Mouse (Mus musculus) ES-Bruce4 (cell line): ENCODE data around the gene Slc1a7. TPM values are rescaled to one million over a fixed set of nuclear protein-coding genes. Genes with fewer than 3 reads are reported as not detected.

Experiments used
- H3K27ac ChIP-seq: 2 replicates; pipeline ENCODE4 v1.5.1; 2012; ENCODE audit warnings: low read length, inconsistent platforms; ENCODE audit not compliant: insufficient read depth
- H3K27me3 ChIP-seq: 2 replicates; pipeline ENCODE4 v1.6.1; 2012; ENCODE audit warnings: mild to moderate bottlenecking, low read length, inconsistent platforms; ENCODE audit not compliant: control insufficient read depth, poor library complexity, insufficient read depth, severe bottlenecking
- H3K36me3 ChIP-seq: 2 replicates; pipeline ENCODE4 v1.6.1; 2012; ENCODE audit warnings: inconsistent platforms, mild to moderate bottlenecking, low read length, moderate library complexity; ENCODE audit not compliant: control insufficient read depth, poor library complexity, insufficient read depth, severe bottlenecking
- H3K4me1 ChIP-seq: one replicate; pipeline ENCODE4 v1.8.1; 2011; ENCODE audit warnings: low read length; ENCODE audit not compliant: control insufficient read depth, insufficient read depth
- H3K4me3 ChIP-seq: 2 replicates; pipeline ENCODE4 v1.5.1; 2011; ENCODE audit warnings: low read depth, mild to moderate bottlenecking, low read length
- H3K9ac ChIP-seq: 2 replicates; pipeline ENCODE4 v1.6.1; 2012; ENCODE audit warnings: low read depth, mild to moderate bottlenecking, inconsistent platforms; ENCODE audit not compliant: poor library complexity, severe bottlenecking
- H3K9me3 ChIP-seq: replicated peaks from 2 replicates; pipeline ENCODE4 v1.6.1; 2012; ENCODE audit warnings: mild to moderate bottlenecking, low read length, inconsistent platforms; ENCODE audit not compliant: control insufficient read depth, poor library complexity, insufficient read depth, severe bottlenecking
- CTCF ChIP-seq: IDR thresholded peaks from one replicate; pipeline ENCODE4 v1.8.1; 2011; ENCODE audit warnings: low read depth, low read length
- EP300 ChIP-seq: IDR thresholded peaks from 2 replicates; pipeline ENCODE4 v1.6.1; 2011; ENCODE audit warnings: low read depth, low read length; ENCODE audit not compliant: insufficient read depth
- POLR2A ChIP-seq: IDR thresholded peaks from one replicate; pipeline ENCODE4 v1.8.1; 2011; ENCODE audit warnings: low read length; ENCODE audit not compliant: insufficient read depth
- polyA plus RNA-seq: library from polyadenylated mRNA; stranded (reverse); fragments of >200 nt; gene quantifications from 2 replicates; pipeline ENCODE4 v1.2.4, GENCODE M21; 2011; ENCODE audit warnings: low read depth; ENCODE audit not compliant: missing spikeins, insufficient read depth, insufficient read length

The Slc1a7 gene
- polyA plus RNA-seq, 1 experiment = 0.19 TPM

- Histone ChIP-seq H3K9ac (no peak overlapping the region), H3K4me3 (no peak overlapping the region)
- TF ChIP-seq CTCF (no peak), EP300 (no peak), POLR2A (no peak)
These were observed 68.9 kb downstream of the Slc1a7 start for GRCm38 (mm10) chr4:108037027-108037426.

GRCm38 (mm10) chr4:108045136-108046107 lies 77.3 kb downstream of the Slc1a7 start:
- H3K9ac ChIP-seq = no peak overlapping the region
- H3K4me3 ChIP-seq = no peak overlapping the region

More at GRCm38 (mm10) chr4:108037027-108037426, 68.9 kb downstream of the Slc1a7 start:
- H3K27me3 ChIP-seq = 0 out of 2 replicates have a peak, but pooled peaks cover 2% of the 10 kb centered on the region
- no peaks in the 10 kb centered on the region for H3K36me3 ChIP-seq
- no peak overlapping the region for H3K27ac ChIP-seq
- H3K9me3 ChIP-seq = no peaks in the 10 kb centered on the region
- no peaks in the 10 kb centered on the region for H3K4me1 ChIP-seq

DNA sequence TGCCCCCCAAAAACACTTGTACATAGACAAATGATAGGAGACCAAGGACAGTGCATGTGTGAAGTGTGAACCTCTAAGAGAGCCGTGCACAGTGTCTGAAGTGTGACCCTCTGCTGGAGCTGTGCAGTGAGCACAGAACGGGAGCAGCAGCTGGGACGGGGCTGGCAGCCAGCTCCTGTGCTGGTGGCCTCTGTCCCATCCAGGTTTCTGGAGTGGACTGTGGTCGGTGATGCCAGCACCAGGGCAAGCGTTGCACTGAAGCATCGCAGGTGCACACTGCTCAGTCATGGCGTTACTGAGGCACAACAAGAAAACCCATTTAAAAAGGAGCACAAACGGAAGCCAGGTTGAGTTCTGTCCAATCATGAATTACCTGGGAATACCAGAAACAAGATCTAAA lies 78.0 kb downstream of the Slc1a7 start:
- H3K4me3 ChIP-seq = no peak overlapping the region
- no peaks in the 10 kb centered on the region for H3K27me3 ChIP-seq
- H3K36me3 ChIP-seq = peaks cover 8% of the 10 kb centered on the region; the same call in 1 of the 2 replicates
- no peaks in the 10 kb centered on the region for H3K9me3 ChIP-seq
- no peak overlapping the region for H3K9ac ChIP-seq
- TF ChIP-seq CTCF (no peak), EP300 (no peak), POLR2A (no peak)
- H3K27ac ChIP-seq = no peak overlapping the region
- H3K4me1 ChIP-seq = no peaks in the 10 kb centered on the region

More at GRCm38 (mm10) chr4:108045136-108046107, 77.3 kb downstream of the Slc1a7 start:
- Histone ChIP-seq H3K27me3 (no peaks in the 10 kb centered on the region), H3K36me3 (peaks cover 8% of the 10 kb centered on the region; the same call in 1 of the 2 replicates), H3K27ac (no peak overlapping the region), H3K4me1 (no peaks in the 10 kb centered on the region), H3K9me3 (no peaks in the 10 kb centered on the region)
- no peak for TF ChIP-seq EP300
- TF ChIP-seq CTCF = no peak
- no peak for TF ChIP-seq POLR2A

- TF ChIP-seq POLR2A (no peak), EP300 (no peak), CTCF (no peak)
- no peak overlapping the region for H3K4me3 ChIP-seq
- H3K9me3 ChIP-seq = no peaks in the 10 kb centered on the region
- no peaks in the 10 kb centered on the region for H3K27me3 ChIP-seq
- H3K4me1 ChIP-seq = no peaks in the 10 kb centered on the region
- H3K9ac ChIP-seq = no peak overlapping the region
- peaks cover 5% of the 10 kb centered on the region for H3K36me3 ChIP-seq
- no peak overlapping the region for H3K27ac ChIP-seq
These were observed 83.6 kb downstream of the Slc1a7 start for GRCm38 (mm10) chr4:108051687-108052274.

DNA sequence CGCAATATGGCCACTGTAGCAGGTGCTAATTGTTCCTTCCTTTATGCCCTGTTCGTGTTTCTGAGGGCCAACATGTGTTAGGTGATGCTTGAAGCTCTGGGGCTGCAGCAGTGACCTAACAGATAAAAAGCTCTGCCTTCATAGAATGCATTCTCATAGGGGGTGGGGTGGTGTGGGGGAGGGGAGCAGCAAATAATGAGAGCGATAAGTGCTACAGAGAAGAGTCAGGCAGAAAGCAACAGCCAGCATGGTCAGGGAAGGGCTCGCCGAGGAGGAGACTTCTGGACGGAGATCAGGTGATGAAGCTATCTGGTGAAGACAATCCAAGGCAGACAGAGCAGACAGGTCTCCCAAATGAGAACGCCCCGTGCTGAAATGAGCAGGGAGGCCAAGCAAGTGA lies 84.5 kb downstream of the Slc1a7 start:
- no peaks in the 10 kb centered on the region for H3K4me1 ChIP-seq
- no peaks in the 10 kb centered on the region for H3K9me3 ChIP-seq
- no peak overlapping the region for H3K27ac ChIP-seq
- H3K4me3 ChIP-seq = no peak overlapping the region
- TF ChIP-seq POLR2A = no peak
- no peak for TF ChIP-seq CTCF
- TF ChIP-seq EP300 = no peak
- no peak overlapping the region for H3K9ac ChIP-seq
- H3K36me3 ChIP-seq = peaks cover 3% of the 10 kb centered on the region
- no peaks in the 10 kb centered on the region for H3K27me3 ChIP-seq

DNA sequence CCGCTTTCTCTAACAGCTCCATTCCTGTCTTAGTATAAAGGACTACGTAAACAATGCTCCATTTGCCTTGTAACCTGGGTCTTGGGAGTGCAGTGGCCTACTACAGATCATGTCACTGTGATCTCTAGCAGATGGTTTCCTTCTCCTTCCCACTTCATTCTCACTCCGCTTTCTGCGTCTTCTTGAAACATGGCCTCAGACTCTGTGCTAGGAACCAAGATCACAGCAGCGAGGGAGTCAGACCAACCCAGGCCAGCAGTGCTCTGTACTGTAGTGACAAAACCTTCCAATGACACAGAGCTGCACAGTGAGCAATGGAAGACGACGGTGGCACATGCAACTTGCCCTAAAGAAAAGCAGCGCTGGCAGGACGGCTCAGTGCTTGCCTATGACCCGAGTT lies 87.7 kb downstream of the Slc1a7 start:
- no peaks in the 10 kb centered on the region for H3K4me1 ChIP-seq
- no peak overlapping the region for H3K9ac ChIP-seq
- H3K9me3 ChIP-seq = no peaks in the 10 kb centered on the region
- no peak overlapping the region for H3K4me3 ChIP-seq
- no peak for TF ChIP-seq CTCF
- H3K27me3 ChIP-seq = no peaks in the 10 kb centered on the region
- peaks cover 7% of the 10 kb centered on the region for H3K36me3 ChIP-seq
- no peak overlapping the region for H3K27ac ChIP-seq
